Mouse (Mus musculus): ENCODE results near the gene Nr2f2. TPM values are rescaled to one million over a fixed set of nuclear protein-coding genes. Genes with fewer than 3 reads are reported as not detected.

The Nr2f2 gene
- polyA plus RNA-seq, 1 experiment = 13.0 TPM

- no peak for TF ChIP-seq MAX (IDR thresholded peaks at IDR 0.05)
- no peak for TF ChIP-seq CEBPB (IDR thresholded peaks at IDR 0.05; ENCODE audit: low read depth)
- TF ChIP-seq MYOG (IDR thresholded peaks at IDR 0.05; ENCODE audit: control insufficient read depth, extremely low read depth, insufficient read length) = no peak
- TF ChIP-seq CTCF (IDR thresholded peaks at IDR 0.05; ENCODE audit: control insufficient read depth, insufficient read depth, insufficient read length) = no peak
- TF ChIP-seq USF1 (IDR thresholded peaks at IDR 0.05; ENCODE audit: low read depth) = no peak
- no peak for TF ChIP-seq MYOD1 (IDR thresholded peaks at IDR 0.05; ENCODE audit: control insufficient read depth, insufficient read length, low read depth)
- no peak for TF ChIP-seq FOSL1 (IDR thresholded peaks at IDR 0.05; ENCODE audit: insufficient read depth, low read length, poor library complexity, severe bottlenecking)
- H3K36me3 ChIP-seq (ENCODE audit: control insufficient read depth, insufficient read depth) = peaks cover 43% of the 10 kb centered on the region
- peaks cover 62% of the 10 kb centered on the region for H3K79me3 ChIP-seq (ENCODE audit: low read depth)
- H3K79me2 ChIP-seq (ENCODE audit: control insufficient read depth, insufficient read depth) = peaks cover 86% of the 10 kb centered on the region
- H3ac ChIP-seq (ENCODE audit: control insufficient read depth, insufficient read length, low read depth) = no peak overlapping the region
- no peaks in the 10 kb centered on the region for H3K27me3 ChIP-seq (ENCODE audit: control insufficient read depth, insufficient read depth, insufficient read length)
- H3K4me3 ChIP-seq (ENCODE audit: insufficient read depth, poor library complexity, severe bottlenecking) = no peak overlapping the region
These were observed 10.6 kb downstream of the Nr2f2 start for GRCm38 (mm10) chr7:70355691-70356568.

- TF ChIP-seq USF1 (IDR thresholded peaks at IDR 0.05; ENCODE audit: low read depth) = no peak
- no peak for TF ChIP-seq MYOD1 (IDR thresholded peaks at IDR 0.05; ENCODE audit: control insufficient read depth, insufficient read length, low read depth)
- TF ChIP-seq FOSL1 (IDR thresholded peaks at IDR 0.05; ENCODE audit: insufficient read depth, low read length, poor library complexity, severe bottlenecking) = no peak
- TF ChIP-seq CTCF (IDR thresholded peaks at IDR 0.05; ENCODE audit: control insufficient read depth, insufficient read depth, insufficient read length) = no peak
- no peak for TF ChIP-seq CEBPB (IDR thresholded peaks at IDR 0.05; ENCODE audit: low read depth)
- TF ChIP-seq MAX (IDR thresholded peaks at IDR 0.05) = no peak
- TF ChIP-seq MYOG (IDR thresholded peaks at IDR 0.05; ENCODE audit: control insufficient read depth, extremely low read depth, insufficient read length) = no peak
- H3K27me3 ChIP-seq (ENCODE audit: control insufficient read depth, insufficient read depth, insufficient read length) = no peaks in the 10 kb centered on the region
- H3K79me3 ChIP-seq (ENCODE audit: low read depth) = peaks cover 62% of the 10 kb centered on the region
- no peak overlapping the region for H3ac ChIP-seq (ENCODE audit: control insufficient read depth, insufficient read length, low read depth)
- H3K79me2 ChIP-seq (ENCODE audit: control insufficient read depth, insufficient read depth) = peaks cover 80% of the 10 kb centered on the region
- peaks cover 43% of the 10 kb centered on the region for H3K36me3 ChIP-seq (ENCODE audit: control insufficient read depth, insufficient read depth)
- H3K4me3 ChIP-seq (ENCODE audit: insufficient read depth, poor library complexity, severe bottlenecking) = no peak overlapping the region
These were observed 11.2 kb downstream of the Nr2f2 start for GRCm38 (mm10) chr7:70355357-70355620.

- no peak overlapping the region for H3K4me3 ChIP-seq (ENCODE audit: insufficient read depth, poor library complexity, severe bottlenecking)
- TF ChIP-seq CTCF (IDR thresholded peaks at IDR 0.05; ENCODE audit: control insufficient read depth, insufficient read depth, insufficient read length) (no peak), FOSL1 (IDR thresholded peaks at IDR 0.05; ENCODE audit: insufficient read depth, low read length, poor library complexity, severe bottlenecking) (no peak)
- H3K36me3 ChIP-seq (ENCODE audit: control insufficient read depth, insufficient read depth) = peaks cover 43% of the 10 kb centered on the region
- H3K79me3 ChIP-seq (ENCODE audit: low read depth) = peaks cover 62% of the 10 kb centered on the region
- H3K79me2 ChIP-seq (ENCODE audit: control insufficient read depth, insufficient read depth) = peaks cover 75% of the 10 kb centered on the region
- H3K27me3 ChIP-seq (ENCODE audit: control insufficient read depth, insufficient read depth, insufficient read length) = no peaks in the 10 kb centered on the region
- H3ac ChIP-seq (ENCODE audit: control insufficient read depth, insufficient read length, low read depth) = no peak overlapping the region
These were observed 11.8 kb downstream of the Nr2f2 start for GRCm38 (mm10) chr7:70354606-70355356.

GRCm38 (mm10) chr7:70353151-70353550, 13.4 kb downstream of the Nr2f2 start:
- Histone ChIP-seq H3K4me3 (ENCODE audit: insufficient read depth, poor library complexity, severe bottlenecking) (no peak overlapping the region), H3K79me3 (ENCODE audit: low read depth) (peaks cover 46% of the 10 kb centered on the region), H3K36me3 (ENCODE audit: control insufficient read depth, insufficient read depth) (peaks cover 43% of the 10 kb centered on the region), H3K27me3 (ENCODE audit: control insufficient read depth, insufficient read depth, insufficient read length) (no peaks in the 10 kb centered on the region), H3ac (ENCODE audit: control insufficient read depth, insufficient read length, low read depth) (no peak overlapping the region), H3K79me2 (ENCODE audit: control insufficient read depth, insufficient read depth) (peaks cover 59% of the 10 kb centered on the region)
- TF ChIP-seq MYOD1 (IDR thresholded peaks at IDR 0.05; ENCODE audit: control insufficient read depth, insufficient read length, low read depth) (no peak), FOSL1 (IDR thresholded peaks at IDR 0.05; ENCODE audit: insufficient read depth, low read length, poor library complexity, severe bottlenecking) (no peak), USF1 (IDR thresholded peaks at IDR 0.05; ENCODE audit: low read depth) (no peak), MAX (IDR thresholded peaks at IDR 0.05) (no peak), CEBPB (IDR thresholded peaks at IDR 0.05; ENCODE audit: low read depth) (no peak), CTCF (IDR thresholded peaks at IDR 0.05; ENCODE audit: control insufficient read depth, insufficient read depth, insufficient read length) (no peak), MYOG (IDR thresholded peaks at IDR 0.05; ENCODE audit: control insufficient read depth, extremely low read depth, insufficient read length) (no peak)

DNA sequence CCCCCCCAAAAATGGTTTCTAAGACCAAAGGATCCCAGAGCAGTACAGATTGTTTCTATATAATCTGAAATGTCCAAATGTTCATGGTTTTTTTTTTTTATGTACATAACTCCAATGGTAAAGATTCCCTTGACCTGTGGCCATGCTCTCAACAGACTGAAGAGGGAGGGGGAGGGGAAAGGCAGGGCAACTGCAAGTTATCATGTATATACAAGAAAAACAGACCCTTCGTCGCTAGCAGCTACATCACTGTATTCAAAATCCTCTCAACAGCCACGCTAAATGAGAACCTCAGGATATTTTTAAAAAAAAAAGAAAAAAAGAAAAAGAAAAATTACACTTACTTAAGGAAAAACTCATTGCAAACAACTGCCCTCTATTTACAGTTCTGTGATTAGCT, 13.9 kb downstream of the Nr2f2 start:
- no peak for TF ChIP-seq MYOD1 (IDR thresholded peaks at IDR 0.05; ENCODE audit: control insufficient read depth, insufficient read length, low read depth)
- no peak for TF ChIP-seq CTCF (IDR thresholded peaks at IDR 0.05; ENCODE audit: control insufficient read depth, insufficient read depth, insufficient read length)
- no peak for TF ChIP-seq MYOG (IDR thresholded peaks at IDR 0.05; ENCODE audit: control insufficient read depth, extremely low read depth, insufficient read length)
- TF ChIP-seq MAX (IDR thresholded peaks at IDR 0.05) = no peak
- no peak for TF ChIP-seq CEBPB (IDR thresholded peaks at IDR 0.05; ENCODE audit: low read depth)
- TF ChIP-seq USF1 (IDR thresholded peaks at IDR 0.05; ENCODE audit: low read depth) = no peak
- no peak for TF ChIP-seq FOSL1 (IDR thresholded peaks at IDR 0.05; ENCODE audit: insufficient read depth, low read length, poor library complexity, severe bottlenecking)
- Histone ChIP-seq H3K79me3 (ENCODE audit: low read depth) (peaks cover 42% of the 10 kb centered on the region), H3ac (ENCODE audit: control insufficient read depth, insufficient read length, low read depth) (no peak overlapping the region), H3K27me3 (ENCODE audit: control insufficient read depth, insufficient read depth, insufficient read length) (no peaks in the 10 kb centered on the region), H3K79me2 (ENCODE audit: control insufficient read depth, insufficient read depth) (peaks cover 54% of the 10 kb centered on the region), H3K4me3 (ENCODE audit: insufficient read depth, poor library complexity, severe bottlenecking) (no peak overlapping the region), H3K36me3 (ENCODE audit: control insufficient read depth, insufficient read depth) (peaks cover 41% of the 10 kb centered on the region)

Data from C2C12 (cell line).